Mouse (Mus musculus) bone marrow, adult 2 months (tissue): ENCODE data around the gene Med16. TPM values are rescaled to one million over a fixed set of nuclear protein-coding genes. Genes with fewer than 3 reads are reported as not detected.
"Not testable (repeated sequence)": the region's sequence is repeated elsewhere in the genome, so short reads cannot be mapped to it uniquely, and the experiment has no call there.

ENCODE experiments used
- H3K27ac ChIP-seq: fragments of 200-500 bp; 2 replicates; pipeline ENCODE4 v1.5.1; 2012; ENCODE audit warnings: low read depth, mild to moderate bottlenecking, control low read depth, inconsistent platforms, low read length; ENCODE audit not compliant: control insufficient read depth, poor library complexity, insufficient read depth
- H3K4me1 ChIP-seq: fragments of 200-500 bp; 2 replicates; pipeline ENCODE4 v1.6.1; 2011; ENCODE audit warnings: low read length; ENCODE audit not compliant: control insufficient read depth, insufficient read depth
- H3K4me3 ChIP-seq: fragments of 200-500 bp; replicated peaks from 2 replicates; pipeline ENCODE3; 2011; ENCODE audit warnings: mild to moderate bottlenecking, low read depth, low read length, control low read depth; ENCODE audit not compliant: control insufficient read depth
- CTCF ChIP-seq: fragments of 200-500 bp; IDR thresholded peaks from 2 replicates; pipeline ENCODE4 v1.5.1; 2011; ENCODE audit warnings: low read length, control low read depth; ENCODE audit not compliant: control insufficient read depth, insufficient read depth
- POLR2A ChIP-seq: fragments of 200-500 bp; IDR thresholded peaks from 2 replicates; pipeline ENCODE4 v1.6.1; 2011; ENCODE audit warnings: low read depth, mild to moderate bottlenecking, control low read depth, low read length, borderline replicate concordance; ENCODE audit not compliant: control insufficient read depth
- WGBS: fragments of 180-500 bp; shearing (Covaris S2); methylation state at CpG from one replicate; pipeline ENCODE4 v1.1.7; 2018; 5-methylcytosine and 5-hydroxymethylcytosine counted together
- polyA plus RNA-seq: library from polyadenylated mRNA; stranded (reverse); fragments of >200 nt; gene quantifications from 2 replicates; pipeline ENCODE4 v1.2.4, GENCODE M21; 2011; ENCODE audit warnings: low replicate concordance; ENCODE audit not compliant: missing spikeins, insufficient read depth, insufficient read length

Med16 gene
- polyA plus RNA-seq, 1 experiment = 19.2 TPM

- Histone ChIP-seq H3K4me3 (no peak overlapping the region), H3K27ac (no peak overlapping the region), H3K4me1 (no peaks in the 10 kb centered on the region)
- WGBS = 72% methylated on average over 2 of the region's 2 CpGs
- TF ChIP-seq POLR2A (no peak), CTCF (peak; percentile 21; the same call in 1 of the 2 replicates)
Measured at GRCm38 (mm10) chr10:79900951-79901410, 7.7 kb downstream of the Med16 start.

DNA sequence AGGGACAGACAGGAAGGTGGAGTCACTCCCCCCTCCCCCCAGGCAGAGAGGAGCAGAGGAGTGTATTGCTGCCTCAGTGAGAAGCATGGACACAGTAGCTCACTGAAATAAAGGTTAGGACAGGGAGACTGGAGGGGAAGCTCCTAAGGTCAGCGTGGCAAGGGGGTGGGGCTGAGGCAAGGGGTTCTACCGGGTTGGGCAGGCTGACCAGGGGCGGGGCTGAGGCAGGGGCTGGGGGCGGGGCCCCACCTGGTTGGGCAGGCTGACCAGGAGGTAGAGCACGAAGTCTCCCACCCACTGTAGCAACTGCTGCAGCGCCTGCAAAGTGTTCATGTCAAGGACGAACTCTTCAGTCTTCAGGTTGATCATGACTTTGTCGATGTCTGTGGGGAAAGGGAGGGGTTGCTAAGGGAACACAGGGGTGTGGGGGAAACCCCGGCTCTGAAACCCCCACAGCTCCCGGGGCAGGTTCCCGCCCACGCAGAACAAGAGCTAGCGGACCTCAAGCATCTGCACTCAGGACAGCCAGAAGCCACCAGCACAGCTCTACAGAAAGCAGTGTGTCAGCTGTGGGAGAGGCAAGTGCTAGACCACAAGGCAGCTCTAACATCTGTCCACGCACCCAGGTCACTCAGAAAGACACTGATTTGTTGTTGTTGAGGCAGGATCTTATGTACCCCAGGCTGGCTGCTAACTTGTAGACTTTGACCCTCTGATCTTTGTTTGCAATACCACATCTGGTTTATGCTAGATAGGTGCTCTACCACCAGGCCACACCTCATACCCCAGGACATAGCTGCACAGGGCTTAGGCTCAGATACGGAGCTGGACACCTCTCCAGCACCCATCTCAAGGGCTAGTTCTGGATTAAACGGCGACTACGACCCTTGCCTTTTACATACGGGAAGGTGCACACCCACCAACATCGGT lies 11.1 kb downstream of the Med16 start:
- Histone ChIP-seq H3K4me1 (no peaks in the 10 kb centered on the region), H3K27ac (no peak overlapping the region), H3K4me3 (no peak overlapping the region)
- no peak for TF ChIP-seq CTCF
- TF ChIP-seq POLR2A = no peak
- WGBS = 73% methylated on average over 20 of the region's 20 CpGs

DNA sequence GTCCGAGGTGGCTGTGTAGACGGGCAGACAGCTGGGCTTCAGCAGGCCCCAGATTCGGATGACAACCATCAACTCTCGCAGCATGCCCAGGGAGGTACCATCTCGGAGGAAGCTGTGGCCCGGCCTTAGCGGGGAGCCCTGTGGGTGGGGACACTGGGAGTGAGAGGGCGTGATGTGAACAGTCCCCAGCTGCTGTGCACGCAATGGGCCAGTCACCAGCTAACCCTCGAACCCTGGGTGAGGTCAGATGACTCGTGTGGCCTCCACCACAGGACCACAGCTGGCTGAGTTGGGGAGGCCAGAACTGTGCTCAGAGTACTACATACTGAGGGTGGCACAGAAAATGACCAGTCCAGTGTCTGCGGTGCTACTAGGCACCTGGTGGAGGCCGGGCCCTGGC lies 11.9 kb downstream of the Med16 start:
- TF ChIP-seq POLR2A = no peak
- TF ChIP-seq CTCF = no peak
- Histone ChIP-seq H3K4me3 (no peak overlapping the region), H3K4me1 (no peaks in the 10 kb centered on the region), H3K27ac (no peak overlapping the region)
- 70% methylated on average over 13 of the region's 13 CpGs for WGBS

- no peaks in the 10 kb centered on the region for H3K4me1 ChIP-seq
- TF ChIP-seq CTCF (no peak), POLR2A (no peak)
- no peak overlapping the region for H3K4me3 ChIP-seq
- 92% methylated on average over 16 of the region's 16 CpGs for WGBS
- H3K27ac ChIP-seq = no peak overlapping the region
Measured at GRCm38 (mm10) chr10:79896306-79896705, 12.4 kb downstream of the Med16 start.

- WGBS = 44% methylated on average over 22 of the region's 22 CpGs
- not testable (repeated sequence) for H3K27ac ChIP-seq, H3K4me3 ChIP-seq, H3K4me1 ChIP-seq
- peak; percentile 88 for TF ChIP-seq CTCF
Measured at GRCm38 (mm10) chr10:79892451-79893118, 16.1 kb downstream of the Med16 start.

GRCm38 (mm10) chr10:79890670-79891069 lies 18.1 kb downstream of the Med16 start, which contains the start of gene Cfd:
TSS of gene Cfd (plus strand) at chr10:79890853.
- Histone ChIP-seq H3K4me3 (no peak within 1 kb of the TSS), H3K27ac (no peak within 1 kb of the TSS), H3K4me1 (peaks cover 1% of the 10 kb centered on the region; the same call in 1 of the 2 replicates)
- no peak for TF ChIP-seq POLR2A
- no peak for TF ChIP-seq CTCF
- WGBS = 66% methylated on average over 5 of the region's 5 CpGs

DNA sequence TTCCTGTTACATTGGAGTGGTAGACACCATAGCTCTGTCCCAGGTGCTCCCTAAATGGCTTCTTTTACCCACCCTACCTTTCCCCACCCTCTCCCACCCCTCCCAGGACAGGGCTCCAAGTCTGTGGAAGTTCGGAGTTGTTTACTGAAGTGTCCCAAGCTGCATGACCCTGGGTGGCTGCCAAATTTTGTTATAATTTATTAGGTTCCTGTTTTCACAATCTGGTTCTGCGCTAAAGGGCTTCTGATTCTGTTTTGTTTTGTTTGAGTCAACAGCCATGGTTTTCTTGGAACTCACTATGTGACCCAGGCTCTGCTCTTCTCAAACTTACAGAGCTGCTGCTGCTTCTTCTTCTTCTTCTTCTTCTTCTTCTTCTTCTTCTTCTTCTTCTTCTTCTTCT lies 19.3 kb downstream of the Med16 start:
- Histone ChIP-seq H3K27ac (no peak overlapping the region), H3K4me1 (peaks cover 4% of the 10 kb centered on the region; the same call in 1 of the 2 replicates), H3K4me3 (no peak overlapping the region)
- TF ChIP-seq CTCF = no peak
- 7% methylated on average over 2 of the region's 2 CpGs for WGBS

GRCm38 (mm10) chr10:79886611-79887010 lies 22.1 kb downstream of the Med16 start:
- H3K4me3 ChIP-seq = peak overlapping the region; percentile 12
- H3K4me1 ChIP-seq = peaks cover 6% of the 10 kb centered on the region; the same call in 1 of the 2 replicates
- no peak overlapping the region for H3K27ac ChIP-seq
- no peak for TF ChIP-seq CTCF
- no peak for TF ChIP-seq POLR2A
- 55% methylated on average over 8 of the region's 8 CpGs for WGBS
